Comparison of ENCODE assay signal across 19 mouse cellular contexts in the genomic region with DNA sequence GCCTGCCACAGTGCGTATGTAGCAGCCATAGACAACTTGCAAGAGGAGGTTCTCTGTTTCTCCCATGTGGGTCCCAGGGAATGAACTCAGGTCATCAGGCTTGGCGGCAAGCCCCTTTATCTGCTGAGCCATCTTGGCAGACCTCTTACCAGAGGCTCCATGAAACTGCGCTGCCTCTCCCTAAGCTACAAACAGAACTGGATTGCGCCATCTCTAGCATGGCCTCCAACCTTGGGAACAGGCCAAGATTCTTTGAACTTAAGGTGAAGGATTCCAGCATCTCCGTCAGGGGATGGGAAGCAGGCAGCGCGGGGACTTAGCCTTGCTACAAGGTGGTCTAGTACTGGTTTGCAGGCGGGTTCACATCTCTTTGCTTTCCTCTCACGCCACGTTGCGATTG.
DNase-seq lines count a peak whose midpoint lies in the region; ATAC-seq lines count a peak whose summit lies in the region.
"Had no signal": no experiment of that assay in that cellular context is flagged by ENCODE, and none has a peak within 500 bp of the region (broad histone marks: within the 10 kb centered on the region; RNA-seq: fewer than 3 reads in every experiment).

No protein-coding gene starts in this region.

- no peaks in the 10 kb centered on the region for H3K36me3 ChIP-seq in neural tube, embryonic 13.5 days
- no peaks in the 10 kb centered on the region for H3K36me3 ChIP-seq in lung, embryonic 16.5 days (ENCODE audit: control insufficient read depth, insufficient read depth, low read length)
- H3K36me3 ChIP-seq in intestine, embryonic 16.5 days (ENCODE audit: control insufficient read depth, insufficient read depth, low read length): no peaks in the 10 kb centered on the region
- H3K36me3 ChIP-seq: embryonic facial prominence, embryonic 13.5 days; forebrain, embryonic 12.5 days; heart, embryonic 10.5 days; limb, embryonic 13.5 days; midbrain, embryonic 12.5 days had no signal

- no peaks in the 10 kb centered on the region for H3K27me3 ChIP-seq in neural tube, embryonic 13.5 days
- no peaks in the 10 kb centered on the region for H3K27me3 ChIP-seq in lung, embryonic 16.5 days (ENCODE audit: control insufficient read depth, insufficient read depth, low read depth, low read length)
- no peaks in the 10 kb centered on the region for H3K27me3 ChIP-seq in intestine, embryonic 16.5 days (replicated peaks; ENCODE audit: control insufficient read depth, insufficient read depth, low read length)
- H3K27me3 ChIP-seq: embryonic facial prominence, embryonic 13.5 days; forebrain, embryonic 12.5 days; limb, embryonic 13.5 days; midbrain, embryonic 12.5 days had no signal

- intact Hi-C loops in heart, postnatal 10 days (cut with DNase I): no loop called here

- peak; percentile 12 for DNase-seq in gastrocnemius, adult 18-20 months (ENCODE audit: low spot score)
- DNase-seq in gastrocnemius, postnatal 10 days: no peak
- DNase-seq in neural tube, embryonic 10.5 days (ENCODE audit: extremely low spot score, low spot score): no peak
- DNase-seq in yolk sac, embryonic 10.5 days (ENCODE audit: low spot score): no peak
- no peak for DNase-seq in heart, postnatal 10 days
- DNase-seq: cerebellum, postnatal 36 days; heart, postnatal 36 days; kidney, postnatal 4 days; layer of hippocampus, postnatal 36 days; liver, postnatal 0 days had no signal

- no peak overlapping the region for H3K4me3 ChIP-seq in neural tube, embryonic 13.5 days
- no peak overlapping the region for H3K4me3 ChIP-seq in lung, embryonic 16.5 days (ENCODE audit: low read length)
- no peak overlapping the region for H3K4me3 ChIP-seq in intestine, embryonic 16.5 days (ENCODE audit: low read length)
- H3K4me3 ChIP-seq: embryonic facial prominence, embryonic 13.5 days; forebrain, embryonic 12.5 days; heart, embryonic 10.5 days; limb, embryonic 13.5 days; midbrain, embryonic 12.5 days had no signal

- no peak overlapping the region for H3K4me2 ChIP-seq in neural tube, embryonic 13.5 days
- H3K4me2 ChIP-seq in lung, embryonic 16.5 days (ENCODE audit: low read depth, low read length): no peak overlapping the region
- H3K4me2 ChIP-seq in intestine, embryonic 16.5 days (ENCODE audit: low read depth, low read length): no peak overlapping the region
- H3K4me2 ChIP-seq: embryonic facial prominence, embryonic 13.5 days; forebrain, embryonic 12.5 days; limb, embryonic 13.5 days; midbrain, embryonic 12.5 days had no signal

- H3K9ac ChIP-seq in neural tube, embryonic 13.5 days: no peak overlapping the region
- no peak overlapping the region for H3K9ac ChIP-seq in lung, embryonic 16.5 days (ENCODE audit: low read length)
- H3K9ac ChIP-seq in intestine, embryonic 16.5 days (ENCODE audit: low read depth, low read length): no peak overlapping the region
- H3K9ac ChIP-seq: embryonic facial prominence, embryonic 13.5 days; forebrain, embryonic 12.5 days; limb, embryonic 13.5 days; liver, postnatal 0 days; midbrain, embryonic 12.5 days had no signal

- H3K27ac ChIP-seq in neural tube, embryonic 13.5 days (replicated peaks): 0 out of 2 replicates have a peak overlapping the region, but pooled peaks have one; percentile 3
- no peak overlapping the region for H3K27ac ChIP-seq in lung, embryonic 16.5 days (ENCODE audit: low read length)
- H3K27ac ChIP-seq in intestine, embryonic 16.5 days (ENCODE audit: low read length): no peak overlapping the region
- H3K27ac ChIP-seq: embryonic facial prominence, embryonic 13.5 days; forebrain, embryonic 12.5 days; heart, embryonic 10.5 days; limb, embryonic 13.5 days; midbrain, embryonic 12.5 days had no signal

- ATAC-seq in neural tube, embryonic 13.5 days (ENCODE audit: low read depth): no peak
- ATAC-seq in lung, embryonic 16.5 days (ENCODE audit: low read depth): peak; percentile 66
- no peak for ATAC-seq in intestine, embryonic 16.5 days
- ATAC-seq: intestine, postnatal 0 days; liver, postnatal 0 days had no signal

- 89% methylated on average over 11 of the region's 11 CpGs for WGBS in neural tube, embryonic 13.5 days
- WGBS in lung, embryonic 16.5 days: 57% methylated on average over 11 of the region's 11 CpGs
- 78% methylated on average over 11 of the region's 11 CpGs for WGBS in intestine, embryonic 16.5 days

- peaks cover 29% of the 10 kb centered on the region for H3K4me1 ChIP-seq in neural tube, embryonic 13.5 days (replicated peaks)
- peaks cover 8% of the 10 kb centered on the region for H3K4me1 ChIP-seq in lung, embryonic 16.5 days (replicated peaks; ENCODE audit: control insufficient read depth, insufficient read depth, low read length)
- no peaks in the 10 kb centered on the region for H3K4me1 ChIP-seq in intestine, embryonic 16.5 days (ENCODE audit: control insufficient read depth, insufficient read depth, low read length)

- H3K9me3 ChIP-seq in neural tube, embryonic 13.5 days: no peaks in the 10 kb centered on the region
- H3K9me3 ChIP-seq in lung, embryonic 16.5 days (ENCODE audit: control insufficient read depth, low read length): no peaks in the 10 kb centered on the region
- no peaks in the 10 kb centered on the region for H3K9me3 ChIP-seq in intestine, embryonic 16.5 days (ENCODE audit: control insufficient read depth, low read length)
- H3K9me3 ChIP-seq: embryonic facial prominence, embryonic 13.5 days; forebrain, embryonic 12.5 days; heart, embryonic 10.5 days; limb, embryonic 13.5 days; midbrain, embryonic 12.5 days had no signal
